Mouse (Mus musculus) hindbrain, postnatal 0 days (tissue): ENCODE data around the gene Slc31a1. TPM values are rescaled to one million over a fixed set of nuclear protein-coding genes. Genes with fewer than 3 reads are reported as not detected.

Experiments
- ATAC-seq: fragments of 200-750 bp; cut with Nextera tagmentation; 2 replicates; pipeline ENCODE4 v1.8.0; 2017; ENCODE audit warnings: mild to moderate bottlenecking, moderate TSS enrichment, moderate library complexity
- DNase-seq: peaks from one replicate; pipeline ENCODE4 v3.0.0-alpha.2; 2015; ENCODE audit warnings: low spot score
- H3K27ac ChIP-seq: fragments of 300-500 bp; sonication (generic); 2 replicates; pipeline ENCODE4 v1.5.1; 2014; ENCODE audit warnings: mild to moderate bottlenecking
- H3K27me3 ChIP-seq: fragments of 300-500 bp; sonication (generic); 2 replicates; pipeline ENCODE4 v1.6.1; 2014; ENCODE audit warnings: low read length, mixed read lengths; ENCODE audit not compliant: insufficient read depth
- H3K36me3 ChIP-seq: fragments of 300-500 bp; sonication (generic); 2 replicates; pipeline ENCODE4 v1.6.1; 2014; ENCODE audit warnings: low read length, mixed read lengths; ENCODE audit not compliant: insufficient read depth
- H3K4me1 ChIP-seq: fragments of 300-500 bp; sonication (generic); 2 replicates; pipeline ENCODE4 v1.6.1; 2014; ENCODE audit warnings: antibody characterized with exemption, low read length, mixed read lengths; ENCODE audit not compliant: insufficient read depth
- H3K4me2 ChIP-seq: fragments of 300-500 bp; sonication (generic); 2 replicates; pipeline ENCODE4 v1.6.1; 2014; ENCODE audit warnings: low read depth, mild to moderate bottlenecking, low read length, moderate library complexity, mixed read lengths
- H3K4me3 ChIP-seq: fragments of 300-500 bp; sonication (generic); 2 replicates; pipeline ENCODE4 v1.5.1; 2014; ENCODE audit warnings: low read length
- H3K9ac ChIP-seq: fragments of 300-500 bp; sonication (generic); replicated peaks from 2 replicates; pipeline ENCODE4 v1.6.1; 2014; ENCODE audit warnings: mild to moderate bottlenecking, low read length, moderate library complexity, mixed read lengths
- H3K9me3 ChIP-seq: fragments of 300-500 bp; sonication (generic); 2 replicates; pipeline ENCODE4 v1.6.1; 2016; ENCODE audit warnings: low read length, mixed read lengths
- CTCF ChIP-seq: IDR thresholded peaks from 2 replicates; pipeline ENCODE4 v1.5.1; 2016; ENCODE audit warnings: antibody characterized with exemption, control low read depth, low read depth
- WGBS: fragments of 180-500 bp; shearing (Covaris S2); extraction: QIAGEN DNeasy Blood & Tissue Kit; methylation state at CpG from one replicate; pipeline ENCODE4 v1.1.7; 2014; 5-methylcytosine and 5-hydroxymethylcytosine counted together
- polyA plus RNA-seq: library from polyadenylated mRNA; unstranded; fragments of >200 nt; fragmentation: Nextera tagmentation; extraction: Ambion mirVana; gene quantifications from 2 replicates; pipeline ENCODE4 v1.2.1, GENCODE M21; 2015
- total RNA-seq: library from RNA; depleted of rRNA; stranded (reverse); fragments of >200 nt; gene quantifications from 2 replicates; pipeline ENCODE4 v1.2.3, GENCODE M21; 2014

The Slc31a1 gene
- total and polyA plus RNA-seq, 2 experiments from 2014 or later, result 20.8 to 46.3 TPM

DNA sequence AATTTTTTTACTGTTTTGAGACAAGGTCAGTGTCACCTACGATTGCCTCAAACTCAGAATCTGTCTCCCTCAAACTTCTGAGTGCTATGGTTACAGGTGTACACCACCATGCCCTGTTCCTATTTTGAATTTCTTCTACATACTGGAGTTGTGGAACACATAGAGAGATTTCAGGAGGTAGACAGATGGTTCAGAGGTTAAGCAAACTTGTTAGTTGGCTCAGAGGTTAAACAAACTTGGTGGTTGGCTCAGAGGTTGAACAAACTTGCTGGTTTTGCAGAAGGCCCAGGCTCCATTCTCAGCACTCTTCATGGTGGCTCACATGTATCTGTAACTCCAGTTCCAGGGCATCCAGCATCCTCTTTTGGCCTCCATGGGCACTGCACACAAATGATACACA is 23.6 kb downstream of the Slc31a1 start:
- 88% methylated on average over 1 of the region's 1 CpGs for WGBS
- Histone ChIP-seq H3K4me3 (no peak overlapping the region), H3K27ac (no peak overlapping the region), H3K36me3 (no peaks in the 10 kb centered on the region; the same call in 1 of the 2 replicates), H3K9me3 (no peaks in the 10 kb centered on the region), H3K4me2 (no peak overlapping the region), H3K9ac (no peak overlapping the region), H3K27me3 (no peaks in the 10 kb centered on the region), H3K4me1 (no peaks in the 10 kb centered on the region)
- DNase-seq (no peak), ATAC-seq (no peak)
- TF ChIP-seq CTCF, result no peak

DNA sequence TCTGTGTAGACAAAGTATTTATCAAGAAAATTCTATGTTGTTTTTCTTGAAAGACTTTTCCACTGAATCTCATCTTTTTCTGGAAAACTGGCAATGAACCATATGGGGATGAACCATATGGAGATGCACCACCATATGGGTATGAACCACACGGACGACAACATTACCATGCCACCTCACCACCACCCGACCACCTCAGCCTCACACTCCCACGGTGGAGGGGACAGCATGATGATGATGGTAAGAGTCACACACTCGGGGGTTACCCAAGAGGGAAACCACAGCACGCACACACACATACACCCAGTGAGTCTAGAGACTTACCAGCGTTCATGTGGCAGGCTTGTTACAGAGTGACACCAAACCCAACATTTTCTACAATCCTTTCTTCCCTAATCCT is 24.9 kb downstream of the Slc31a1 start:
- H3K27ac ChIP-seq, result no peak overlapping the region
- H3K36me3 ChIP-seq, result no peaks in the 10 kb centered on the region; the same call in 1 of the 2 replicates
- H3K4me1 ChIP-seq, result no peaks in the 10 kb centered on the region
- no peak overlapping the region for H3K4me3 ChIP-seq
- no peak overlapping the region for H3K4me2 ChIP-seq
- DNase-seq (no peak), ATAC-seq (no peak)
- whole genome bisulfite sequencing, result 91% methylated on average over 7 of the region's 7 CpGs
- no peaks in the 10 kb centered on the region for H3K9me3 ChIP-seq
- no peaks in the 10 kb centered on the region for H3K27me3 ChIP-seq
- TF ChIP-seq CTCF, result no peak
- H3K9ac ChIP-seq, result no peak overlapping the region

DNA sequence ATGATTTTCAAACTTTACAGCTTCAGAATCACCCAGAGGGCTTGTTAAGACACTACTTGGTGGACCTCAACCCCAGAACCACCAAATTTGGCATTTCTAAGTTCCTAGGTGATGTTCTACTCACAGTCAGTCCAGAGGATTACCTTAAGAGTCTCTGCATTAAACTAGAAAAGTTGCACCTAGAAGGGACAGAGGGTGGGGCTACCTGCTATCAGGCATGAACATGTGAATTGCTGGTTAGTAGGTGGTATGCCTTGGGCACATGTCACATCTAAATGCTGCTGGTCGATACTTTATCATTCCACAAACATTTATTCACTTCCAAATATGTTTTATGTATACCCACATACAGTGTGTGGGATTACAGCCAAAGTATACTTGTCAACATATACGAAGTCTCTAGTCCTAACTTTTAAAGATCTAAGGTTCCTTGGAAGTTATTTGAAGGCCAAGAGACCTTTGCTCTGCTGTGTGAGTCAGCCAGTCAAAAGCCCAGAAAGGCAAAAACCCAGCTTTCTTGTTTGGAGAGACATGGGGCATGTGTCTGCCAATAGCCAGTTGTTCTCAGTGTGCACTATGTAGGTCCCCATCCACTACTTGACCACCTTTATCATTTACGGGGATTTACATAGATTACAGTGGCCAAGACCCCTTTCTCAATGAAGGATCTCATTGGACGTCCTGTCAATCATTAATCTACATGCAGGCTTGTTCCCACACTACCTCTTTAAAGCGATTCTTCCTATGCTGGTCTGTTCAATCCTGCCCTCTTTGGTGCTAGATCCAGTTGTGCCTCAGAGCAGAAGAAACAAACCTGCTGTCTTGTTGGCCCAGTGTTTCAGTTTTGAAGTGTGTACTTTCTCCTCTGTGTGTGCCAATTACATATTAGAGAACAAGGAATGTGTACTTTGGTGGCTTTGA is 29.3 kb downstream of the Slc31a1 start:
- no peak for TF ChIP-seq CTCF
- Histone ChIP-seq H3K9ac (no peak overlapping the region), H3K36me3 (peaks cover 12% of the 10 kb centered on the region; the same call in 1 of the 2 replicates), H3K4me3 (no peak overlapping the region), H3K9me3 (no peaks in the 10 kb centered on the region), H3K27ac (no peak overlapping the region), H3K27me3 (no peaks in the 10 kb centered on the region), H3K4me1 (no peaks in the 10 kb centered on the region), H3K4me2 (no peak overlapping the region)
- DNase-seq, result no peak
- no peak for ATAC-seq
- 93% methylated on average over 5 of the region's 5 CpGs for WGBS

DNA sequence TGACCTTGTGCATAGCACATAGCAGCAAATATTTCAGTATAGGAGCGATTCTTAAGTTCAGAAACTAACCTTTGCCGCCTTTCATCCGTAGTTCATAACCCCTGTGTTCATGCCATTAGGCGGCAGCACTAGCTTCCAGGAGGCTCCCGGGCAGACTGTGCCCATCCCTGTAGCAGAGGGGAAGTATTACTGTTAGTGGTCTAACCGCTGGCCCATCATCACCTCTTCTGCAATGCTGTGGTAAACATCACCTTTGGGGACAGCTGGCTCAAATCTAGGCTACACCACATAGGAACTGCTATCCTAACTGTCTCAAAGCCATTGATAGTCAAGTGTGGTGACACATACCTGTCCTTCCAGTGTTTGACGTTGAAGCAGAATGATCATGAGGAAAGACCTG is 31.4 kb downstream of the Slc31a1 start:
- no peak overlapping the region for H3K9ac ChIP-seq
- ATAC-seq (no peak), DNase-seq (no peak)
- H3K9me3 ChIP-seq, result no peaks in the 10 kb centered on the region
- no peak overlapping the region for H3K27ac ChIP-seq
- no peak overlapping the region for H3K4me2 ChIP-seq
- H3K4me1 ChIP-seq, result no peaks in the 10 kb centered on the region
- WGBS, result 85% methylated on average over 7 of the region's 7 CpGs
- peaks cover 29% of the 10 kb centered on the region for H3K36me3 ChIP-seq
- no peaks in the 10 kb centered on the region for H3K27me3 ChIP-seq
- H3K4me3 ChIP-seq, result no peak overlapping the region
- TF ChIP-seq CTCF, result no peak

DNA sequence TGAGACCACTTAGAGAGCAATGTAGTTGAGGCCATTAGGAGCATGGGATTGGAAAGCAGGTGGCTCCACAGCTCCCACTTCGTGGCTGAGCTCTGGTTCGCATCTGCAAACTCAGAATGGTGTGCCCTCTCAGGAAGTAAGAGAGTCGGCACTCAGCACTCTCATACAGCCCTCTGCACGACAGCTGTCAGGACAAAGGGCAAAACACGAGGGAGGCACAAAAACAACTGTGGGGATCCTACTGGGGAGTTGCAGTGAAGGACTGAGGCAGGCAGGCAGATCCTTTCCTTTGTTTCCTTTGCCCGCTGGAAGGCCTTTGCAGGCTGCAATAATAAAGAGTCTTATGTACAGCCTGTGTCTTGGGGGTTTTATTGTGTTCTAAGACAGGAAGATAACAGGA is 32.9 kb downstream of the Slc31a1 start:
- H3K4me2 ChIP-seq, result no peak overlapping the region
- DNase-seq (no peak), ATAC-seq (no peak)
- H3K27me3 ChIP-seq, result no peaks in the 10 kb centered on the region
- H3K4me3 ChIP-seq, result no peak overlapping the region
- H3K9ac ChIP-seq, result no peak overlapping the region
- no peak for TF ChIP-seq CTCF
- 25% methylated on average over 6 of the region's 6 CpGs for WGBS
- H3K4me1 ChIP-seq, result no peaks in the 10 kb centered on the region
- no peaks in the 10 kb centered on the region for H3K9me3 ChIP-seq
- no peak overlapping the region for H3K27ac ChIP-seq
- H3K36me3 ChIP-seq, result peaks cover 40% of the 10 kb centered on the region

DNA sequence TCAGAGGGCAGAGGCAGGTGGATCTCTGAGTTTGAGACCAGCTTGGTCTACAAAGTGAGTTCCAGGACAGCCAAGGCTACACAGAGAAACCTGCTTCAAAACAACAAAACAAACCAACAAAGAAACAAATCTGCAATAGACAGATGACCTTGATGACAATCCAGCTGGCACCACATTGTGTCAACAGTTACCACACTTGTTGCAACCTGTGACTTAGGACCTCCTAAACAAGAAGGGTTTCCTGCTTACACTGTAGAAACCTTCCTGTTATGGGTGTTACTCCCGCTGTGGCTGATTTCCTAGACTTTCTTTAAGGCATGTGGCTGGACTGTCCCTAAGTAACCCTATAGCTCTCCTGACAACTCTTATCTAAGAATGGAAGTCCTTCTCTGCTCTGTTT is 35.3 kb downstream of the Slc31a1 start:
- H3K36me3 ChIP-seq, result peaks cover 62% of the 10 kb centered on the region
- no peak overlapping the region for H3K4me2 ChIP-seq
- no peak overlapping the region for H3K27ac ChIP-seq
- TF ChIP-seq CTCF, result no peak
- no peak overlapping the region for H3K4me3 ChIP-seq
- H3K27me3 ChIP-seq, result no peaks in the 10 kb centered on the region
- no peaks in the 10 kb centered on the region for H3K4me1 ChIP-seq
- no peaks in the 10 kb centered on the region for H3K9me3 ChIP-seq
- WGBS, result 97% methylated on average over 1 of the region's 1 CpGs
- DNase-seq (no peak), ATAC-seq (no peak)
- H3K9ac ChIP-seq, result no peak overlapping the region
